Mouse (Mus musculus) 3T3-L1 (cell line): ENCODE results near the gene Pla2g15.

Source experiments
- DNase-seq: peaks from one replicate; pipeline ENCODE4 v3.0.0-alpha.2; 2015; ENCODE audit warnings: low read depth, low spot score

Pla2g15 gene

DNA sequence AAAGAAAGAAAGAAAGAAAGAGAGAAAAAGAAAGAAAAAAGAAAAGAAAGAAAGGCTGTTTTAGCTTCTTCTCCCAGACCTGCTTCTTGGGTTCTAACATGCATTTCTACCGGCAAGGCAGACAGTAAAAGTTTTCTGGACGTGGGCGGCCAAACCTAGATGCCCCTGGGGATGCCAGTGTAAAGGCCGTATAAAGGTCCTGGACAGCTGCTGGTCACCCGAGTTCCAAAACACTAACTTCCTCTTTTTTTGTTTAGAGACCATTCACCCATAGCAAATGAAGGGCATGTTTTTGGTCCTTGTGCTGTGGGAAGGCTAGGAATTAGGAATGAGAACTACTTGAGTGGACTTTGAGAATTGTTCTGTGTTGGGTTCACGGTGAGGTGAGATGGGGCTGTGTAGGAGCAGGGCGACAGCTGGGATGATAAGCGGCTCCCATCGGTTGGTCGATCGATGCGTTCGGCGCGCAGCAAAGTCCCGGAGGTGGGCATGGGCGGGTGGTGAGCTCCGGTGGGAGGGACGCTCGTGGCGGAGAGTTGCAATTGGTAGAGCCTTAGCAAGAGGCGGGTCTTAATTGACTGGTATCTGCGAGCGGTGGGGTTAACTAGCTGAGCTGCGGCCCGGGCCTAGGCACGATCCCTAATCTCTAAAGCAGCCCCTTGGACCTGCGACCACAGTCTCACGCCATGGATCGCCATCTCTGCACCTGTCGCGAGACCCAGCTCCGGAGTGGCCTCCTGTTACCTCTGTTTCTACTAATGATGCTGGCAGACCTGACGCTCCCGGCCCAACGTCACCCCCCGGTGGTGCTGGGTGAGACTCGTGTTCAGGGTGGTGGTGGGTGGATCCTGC is at the start of gene Pla2g15:
TSS of gene Pla2g15 (plus strand) at position 599 of the 852 bp plus-strand sequence.
- DNase-seq: peak; percentile 93

GRCm38 (mm10) chr8:106102321-106102720 is 47.9 kb upstream of the Pla2g15 start:
- no peak for DNase-seq

- DNase-seq: no peak
Measured at GRCm38 (mm10) chr8:106103888-106104287, 46.3 kb upstream of the Pla2g15 start.

DNA sequence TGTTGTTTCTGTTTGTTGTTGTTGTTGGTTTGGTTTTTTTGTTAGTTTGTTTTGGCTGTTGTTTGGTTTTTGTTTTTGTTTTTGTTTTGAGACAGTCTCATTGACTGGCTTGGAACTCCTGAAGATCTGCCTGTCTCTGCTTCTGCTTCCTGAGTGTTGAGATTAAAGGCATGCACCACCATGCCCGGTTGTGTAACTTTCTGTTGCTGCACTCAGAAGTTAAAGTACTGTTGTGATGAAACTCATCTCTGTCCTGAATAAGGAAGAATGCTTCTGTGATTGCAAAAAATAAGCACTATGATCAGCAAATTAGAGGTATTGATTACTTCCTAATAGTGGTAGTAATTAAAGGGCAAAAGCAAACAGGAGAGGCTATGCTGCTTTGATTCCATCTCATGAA is 44.0 kb upstream of the Pla2g15 start:
- DNase-seq: no peak

DNA sequence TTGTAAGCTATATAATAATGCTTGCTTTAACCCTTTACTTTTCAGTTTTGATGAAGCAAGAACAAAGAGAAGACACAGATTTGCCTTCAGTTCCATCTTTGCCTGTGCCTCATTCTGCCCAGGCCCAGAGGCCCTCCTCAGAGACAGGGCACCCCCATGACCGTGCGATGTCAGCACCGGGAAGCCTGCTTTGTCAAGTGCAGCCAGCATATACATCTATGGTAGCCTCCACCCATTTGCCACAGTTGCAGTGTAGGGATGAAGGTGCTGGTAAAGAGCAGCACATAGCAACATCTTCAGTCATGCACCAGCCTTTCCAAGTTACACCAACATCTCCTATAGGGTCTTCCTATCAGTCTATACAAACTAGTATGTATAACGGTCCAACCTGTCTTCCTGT is 42.1 kb upstream of the Pla2g15 start:
- DNase-seq: no peak

GRCm38 (mm10) chr8:106108729-106109128 is 41.5 kb upstream of the Pla2g15 start:
- DNase-seq: no peak

DNA sequence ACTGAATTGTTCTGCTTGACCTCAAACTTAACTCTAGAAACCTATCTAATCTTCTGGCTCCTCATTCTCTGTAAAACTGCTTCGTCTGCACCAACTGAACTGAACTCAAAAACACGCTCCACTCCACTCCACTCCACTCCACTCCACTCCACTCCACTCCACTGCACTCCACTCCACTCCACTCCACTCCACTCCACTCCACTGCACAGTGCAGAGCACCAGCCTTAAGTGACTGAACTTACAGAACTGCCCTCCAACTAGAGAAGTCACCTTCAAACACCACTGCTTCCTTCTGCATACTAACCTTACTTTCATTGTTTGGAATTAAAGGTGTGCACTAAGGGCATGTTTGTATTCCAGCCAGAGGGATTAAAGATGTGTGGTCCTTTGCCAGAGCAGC is 38.2 kb upstream of the Pla2g15 start:
- no peak for DNase-seq

DNA sequence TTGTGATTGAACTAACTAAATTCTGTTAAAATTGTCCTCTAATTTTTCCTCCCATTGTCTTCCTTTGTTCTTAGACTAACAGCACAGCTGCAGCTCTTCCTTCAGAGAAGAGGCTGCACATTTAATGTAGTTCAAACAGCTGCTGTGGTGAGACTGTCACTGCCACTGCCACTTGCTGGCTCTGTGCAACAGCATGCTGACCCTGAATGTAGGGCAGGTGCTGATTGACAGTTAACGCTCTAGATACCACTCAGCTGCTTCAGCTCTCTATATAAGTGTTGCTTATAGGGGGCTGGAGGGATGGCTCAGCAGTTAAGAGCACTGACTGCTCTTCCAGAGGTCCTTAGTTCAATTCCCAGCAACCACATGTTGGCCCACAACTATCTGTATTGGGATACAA is 37.7 kb upstream of the Pla2g15 start:
- DNase-seq: no peak

- peak; percentile 51 for DNase-seq
Measured at GRCm38 (mm10) chr8:106115897-106116296, 34.3 kb upstream of the Pla2g15 start.

- no peak for DNase-seq
Measured at GRCm38 (mm10) chr8:106123443-106123842, 26.8 kb upstream of the Pla2g15 start.

- no peak for DNase-seq
Measured at GRCm38 (mm10) chr8:106126055-106126454, 24.1 kb upstream of the Pla2g15 start.

GRCm38 (mm10) chr8:106127054-106127453 is 23.1 kb upstream of the Pla2g15 start:
- peak; percentile 62 for DNase-seq

- no peak for DNase-seq
Measured at GRCm38 (mm10) chr8:106127882-106128410, 22.3 kb upstream of the Pla2g15 start.

DNA sequence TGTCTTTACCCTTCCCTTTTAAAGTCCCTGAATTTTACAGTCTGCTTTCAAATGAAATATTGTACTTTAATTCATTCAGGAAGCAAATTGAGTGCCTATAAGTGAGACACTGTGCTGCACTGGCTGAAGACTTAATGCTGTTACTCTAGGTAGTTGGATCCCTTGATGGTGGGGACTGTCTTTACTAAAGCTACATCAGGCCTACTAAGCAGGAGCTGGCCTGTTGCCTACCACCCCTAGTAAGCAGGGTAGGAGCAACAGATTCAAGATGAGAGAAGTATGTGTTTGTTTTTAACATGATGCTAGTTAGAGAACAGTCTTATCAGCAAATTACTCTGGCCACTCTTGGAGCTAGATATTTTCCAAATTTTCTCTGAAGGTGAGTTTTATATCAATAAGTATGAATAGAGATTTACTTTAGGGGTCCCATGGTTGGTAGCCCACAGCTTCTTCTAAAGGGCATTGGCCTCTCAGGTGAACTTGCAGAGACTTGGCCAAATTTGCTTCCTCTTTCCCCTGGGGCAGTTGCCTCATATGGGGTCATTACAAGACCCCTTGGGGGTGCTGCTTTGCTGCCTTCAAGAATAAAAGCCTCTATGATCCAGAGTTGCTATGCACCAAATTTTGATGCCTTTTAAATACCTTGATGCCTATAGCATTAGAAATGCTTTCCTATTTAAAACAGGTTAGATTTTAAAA is 20.8 kb upstream of the Pla2g15 start:
- DNase-seq: no peak

GRCm38 (mm10) chr8:106129997-106130396 is 20.2 kb upstream of the Pla2g15 start:
- DNase-seq: no peak

GRCm38 (mm10) chr8:106130505-106130904 is 19.7 kb upstream of the Pla2g15 start:
- no peak for DNase-seq

DNA sequence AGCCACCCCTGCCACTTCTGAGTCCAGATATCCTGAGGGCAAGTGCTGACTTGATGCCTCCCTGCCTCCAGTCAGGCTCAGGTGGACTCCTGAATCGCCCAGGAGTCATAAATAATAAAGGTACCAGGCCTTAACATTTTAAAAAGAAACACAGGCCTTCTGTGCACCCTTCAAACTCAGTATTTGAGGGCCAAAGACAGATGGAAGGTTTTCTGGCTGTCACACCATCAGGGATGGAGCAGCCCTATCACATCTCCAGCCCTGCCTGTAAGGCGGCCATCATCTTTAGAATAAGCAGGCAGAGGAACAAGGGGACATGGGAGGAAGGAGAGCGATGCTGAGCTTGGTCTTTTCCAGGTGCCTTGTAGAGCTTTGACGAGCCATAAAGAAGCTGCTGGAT is 19.2 kb upstream of the Pla2g15 start:
- DNase-seq: no peak

DNA sequence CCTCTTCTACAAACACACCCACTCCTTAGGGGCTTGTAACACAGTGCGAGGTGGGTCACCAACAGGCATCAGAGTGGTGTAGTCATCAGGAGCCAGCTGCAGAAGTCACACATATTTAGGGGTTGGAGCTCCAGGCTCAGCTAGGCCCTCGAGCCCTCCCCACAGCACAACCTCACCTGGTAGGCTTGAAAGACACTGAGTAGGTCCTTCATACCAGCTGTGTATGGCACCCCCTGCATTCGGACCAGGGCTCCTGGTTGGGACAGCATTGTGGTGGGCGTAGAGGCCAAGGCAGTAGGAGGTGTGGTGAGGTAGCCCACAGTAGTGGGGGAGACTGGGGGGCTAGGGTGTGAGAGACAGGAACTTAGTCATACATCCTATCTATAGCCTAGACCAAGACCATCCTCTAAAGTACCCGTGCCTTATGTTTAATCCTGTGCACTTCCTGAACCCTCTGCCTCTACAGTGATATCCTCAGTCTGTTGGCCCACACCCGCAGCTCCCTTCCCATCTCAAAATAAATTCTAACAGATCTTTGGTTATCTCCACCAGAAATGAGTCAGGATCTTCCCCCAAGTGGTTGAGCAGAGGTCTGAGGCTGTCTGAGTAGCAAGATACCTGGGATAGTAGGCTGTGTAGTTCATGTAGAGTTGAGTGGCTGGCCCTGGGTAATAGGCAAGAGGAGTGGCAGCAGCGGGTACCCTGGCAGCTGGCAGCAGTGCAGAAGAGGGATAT is 18.5 kb upstream of the Pla2g15 start:
- DNase-seq: no peak

- DNase-seq: no peak
Measured at GRCm38 (mm10) chr8:106132356-106132755, 17.8 kb upstream of the Pla2g15 start.

GRCm38 (mm10) chr8:106133526-106133925 is 16.7 kb upstream of the Pla2g15 start:
- no peak for DNase-seq

GRCm38 (mm10) chr8:106133946-106134345 is 16.3 kb upstream of the Pla2g15 start:
- DNase-seq: no peak
